Comparison of ENCODE assay signal across 7 mouse cellular contexts in genomic region chr5:71699696-71700467, GRCm38 (mm10). TPM values are rescaled to one million over a fixed set of nuclear protein-coding genes. Genes with fewer than 3 reads are reported as not detected.
A peak's percentile ranks its signal among the peaks of the same experiment; 100 is the strongest.
DNase-seq lines count a peak whose midpoint lies in the region; ATAC-seq lines count a peak whose summit lies in the region.

No protein-coding gene starts in this region.

- H3K36me3 ChIP-seq in heart, embryonic 10.5 days: no peaks in the 10 kb centered on the region
- H3K36me3 ChIP-seq in kidney, embryonic 16.5 days (ENCODE audit: insufficient read depth, low read length): no peaks in the 10 kb centered on the region
- H3K36me3 ChIP-seq in limb, embryonic 12.5 days: no peaks in the 10 kb centered on the region
- no peaks in the 10 kb centered on the region for H3K36me3 ChIP-seq in neural tube, embryonic 15.5 days

- under 1% methylated on average over 19 of the region's 19 CpGs for WGBS in heart, embryonic 10.5 days
- under 1% methylated on average over 19 of the region's 19 CpGs for WGBS in kidney, embryonic 16.5 days
- WGBS in limb, embryonic 12.5 days: 2% methylated on average over 19 of the region's 19 CpGs
- WGBS in neural tube, embryonic 15.5 days: under 1% methylated on average over 19 of the region's 19 CpGs

- DNase-seq in adrenal gland, postnatal 36 days: peak; percentile 63 to 68
- DNase-seq in embryo, embryonic 10 days (ENCODE audit: low spot score): peak; percentile 76
- peak; percentile 75 for DNase-seq in heart, embryonic 10.5 days (ENCODE audit: low spot score)
- no peak for DNase-seq in T-cell, adult 2 months (ENCODE audit: low spot score)

- H3K9ac ChIP-seq in kidney, embryonic 16.5 days (replicated peaks; ENCODE audit: low read length): no peak overlapping the region
- H3K9ac ChIP-seq in limb, embryonic 12.5 days (replicated peaks): no peak overlapping the region; the same call in 1 of the 2 replicates
- H3K9ac ChIP-seq in neural tube, embryonic 15.5 days (replicated peaks): peak overlapping the region; percentile 61

- peak overlapping the region; percentile 94 for H3K4me2 ChIP-seq in kidney, embryonic 16.5 days (replicated peaks; ENCODE audit: low read depth, low read length)
- H3K4me2 ChIP-seq in limb, embryonic 12.5 days: peak overlapping the region; percentile 87
- peak overlapping the region; percentile 65 for H3K4me2 ChIP-seq in neural tube, embryonic 15.5 days

- peak overlapping the region; percentile 71 for H3K4me3 ChIP-seq in heart, embryonic 10.5 days
- H3K4me3 ChIP-seq in kidney, embryonic 16.5 days (ENCODE audit: low read length): peak overlapping the region; percentile 59
- peak overlapping the region; percentile 53 for H3K4me3 ChIP-seq in limb, embryonic 12.5 days (replicated peaks)
- H3K4me3 ChIP-seq in neural tube, embryonic 15.5 days (replicated peaks): peak overlapping the region; percentile 53

- H3K27ac ChIP-seq in heart, embryonic 10.5 days: no peak overlapping the region
- H3K27ac ChIP-seq in kidney, embryonic 16.5 days (ENCODE audit: low read length): no peak overlapping the region
- no peak overlapping the region for H3K27ac ChIP-seq in limb, embryonic 12.5 days
- H3K27ac ChIP-seq in neural tube, embryonic 15.5 days (replicated peaks): peak overlapping the region; percentile 68

- H3K4me1 ChIP-seq in heart, embryonic 10.5 days: peaks cover 5% of the 10 kb centered on the region; the same call in 1 of the 2 replicates
- peaks cover 5% of the 10 kb centered on the region; the same call in 1 of the 2 replicates for H3K4me1 ChIP-seq in kidney, embryonic 16.5 days (ENCODE audit: insufficient read depth, low read length)
- H3K4me1 ChIP-seq in limb, embryonic 12.5 days (replicated peaks): peaks cover 14% of the 10 kb centered on the region
- peaks cover 4% of the 10 kb centered on the region for H3K4me1 ChIP-seq in neural tube, embryonic 15.5 days

- 0 out of 2 replicates have a peak, but pooled peaks cover 4% of the 10 kb centered on the region for H3K27me3 ChIP-seq in heart, embryonic 10.5 days (ENCODE audit: insufficient read depth, poor library complexity, severe bottlenecking)
- H3K27me3 ChIP-seq in kidney, embryonic 16.5 days (ENCODE audit: insufficient read depth, low read length): peaks cover 17% of the 10 kb centered on the region
- H3K27me3 ChIP-seq in limb, embryonic 12.5 days: peaks cover 28% of the 10 kb centered on the region
- no peaks in the 10 kb centered on the region for H3K27me3 ChIP-seq in neural tube, embryonic 15.5 days (replicated peaks)

- ATAC-seq in kidney, embryonic 16.5 days (ENCODE audit: low FRiP score, low TSS enrichment): no peak
- ATAC-seq in limb, embryonic 12.5 days (ENCODE audit: insufficient number of reproducible peaks, insufficient read depth, low FRiP score, low TSS enrichment, low read depth): no peak
- peak; percentile 37; the same call in 1 of the 2 replicates for ATAC-seq in neural tube, embryonic 15.5 days (ENCODE audit: low FRiP score)

- no peaks in the 10 kb centered on the region for H3K9me3 ChIP-seq in heart, embryonic 10.5 days
- H3K9me3 ChIP-seq in kidney, embryonic 16.5 days (ENCODE audit: low read length): no peaks in the 10 kb centered on the region
- no peaks in the 10 kb centered on the region for H3K9me3 ChIP-seq in limb, embryonic 12.5 days
- H3K9me3 ChIP-seq in neural tube, embryonic 15.5 days (replicated peaks): no peaks in the 10 kb centered on the region

RNA-seq across cellular contexts. Expression of gene Gabra4, which starts 41.8 kb away (rescaled TPM):
- under 1 TPM; 0.10 to 0.13 TPM for total RNA-seq in adrenal gland, postnatal 36 days (2021)
- polyA plus RNA-seq in heart, embryonic 10.5 days (2016; fragmentation: Nextera tagmentation; extraction: Ambion mirVana): 4.9 and 7.4 TPM in 2 replicates
- 3.1 and 3.9 TPM in 2 replicates for polyA plus RNA-seq in kidney, embryonic 16.5 days (2015; fragmentation: Nextera tagmentation; extraction: Ambion mirVana)
- polyA plus RNA-seq in limb, embryonic 12.5 days (2016; fragmentation: Nextera tagmentation; extraction: Ambion mirVana): 4.0 and 4.4 TPM in 2 replicates
- polyA plus RNA-seq in neural tube, embryonic 15.5 days (2015; fragmentation: Nextera tagmentation; extraction: Ambion mirVana): 21.2 and 22.1 TPM in 2 replicates

RNA-seq across cellular contexts. Expression of gene Gabrb1, which starts 42.0 kb away (rescaled TPM):
- under 1 TPM; 0.26 to 0.56 TPM for total RNA-seq in adrenal gland, postnatal 36 days (2021)
- polyA plus RNA-seq in heart, embryonic 10.5 days (2016; fragmentation: Nextera tagmentation; extraction: Ambion mirVana): 0.30 and 0.92 TPM in 2 replicates
- polyA plus RNA-seq in kidney, embryonic 16.5 days (2015; fragmentation: Nextera tagmentation; extraction: Ambion mirVana): 0.29 and 0.39 TPM in 2 replicates
- polyA plus RNA-seq in limb, embryonic 12.5 days (2016; fragmentation: Nextera tagmentation; extraction: Ambion mirVana): 0.65 and 1.2 TPM in 2 replicates
- 33.1 and 35.5 TPM in 2 replicates for polyA plus RNA-seq in neural tube, embryonic 15.5 days (2015; fragmentation: Nextera tagmentation; extraction: Ambion mirVana)

Comparison
In these comparisons a context has a peak if more than half of its experiments do, and no peak if none do; other contexts are left out.
1. RNA of gene Gabrb1, which starts 42.0 kb away (polyA plus RNA-seq): 33.1 to 35.5 TPM in neural tube, embryonic 15.5 days; 0.65 to 1.2 TPM in limb, embryonic 12.5 days, 0.30 to 0.92 TPM in heart, embryonic 10.5 days and 0.29 to 0.39 TPM in kidney, embryonic 16.5 days; every median in the first group is over 10 times any median in the second.
2. Peak in every context shown above with its lines, with median percentiles within 50 percentile points of each other: H3K4me3 ChIP-seq and H3K4me2 ChIP-seq.